Mouse (Mus musculus): ENCODE data around the gene Csnk1g2. TPM values are rescaled to one million over a fixed set of nuclear protein-coding genes. Genes with fewer than 3 reads are reported as not detected.

The Csnk1g2 gene
- polyA plus RNA-seq, 1 experiment from 2014 or later, result 190 TPM

- no peaks in the 10 kb centered on the region for H3K4me1 ChIP-seq
- H3K9me3 ChIP-seq (replicated peaks), result no peaks in the 10 kb centered on the region
- H3K9ac ChIP-seq, result no peak overlapping the region
- no peak overlapping the region for H3K4me2 ChIP-seq (replicated peaks)
- ATAC-seq (ENCODE audit: insufficient number of reproducible peaks, low FRiP score, low TSS enrichment, low read depth), result no peak
- H3K36me3 ChIP-seq, result peaks cover 64% of the 10 kb centered on the region
- WGBS, result 88% methylated on average over 3 of the region's 3 CpGs
- no peak overlapping the region for H3K4me3 ChIP-seq (replicated peaks)
- no peak overlapping the region for H3K27ac ChIP-seq (replicated peaks)
- no peaks in the 10 kb centered on the region for H3K27me3 ChIP-seq
Measured at GRCm38 (mm10) chr10:80686617-80687016, 64.0 kb downstream of the Csnk1g2 start.

GRCm38 (mm10) chr10:80687850-80688249 is 65.2 kb downstream of the Csnk1g2 start:
- Histone ChIP-seq H3K27me3 (no peaks in the 10 kb centered on the region), H3K4me3 (replicated peaks) (no peak overlapping the region), H3K9ac (no peak overlapping the region), H3K9me3 (replicated peaks) (no peaks in the 10 kb centered on the region), H3K36me3 (peaks cover 64% of the 10 kb centered on the region), H3K27ac (replicated peaks) (no peak overlapping the region), H3K4me2 (replicated peaks) (no peak overlapping the region), H3K4me1 (no peaks in the 10 kb centered on the region)
- 0 out of 2 replicates have a peak, but pooled peaks have one; percentile 66 for ATAC-seq (ENCODE audit: insufficient number of reproducible peaks, low FRiP score, low TSS enrichment, low read depth)
- 26% methylated on average over 5 of the region's 5 CpGs for WGBS

Small RNAs within 50 kb of the gene (microRNA-seq; reads per million reads assigned to microRNA genes)
- not detected for gene Mir6912 (ENCODE audit: borderline number of aligned reads)

Other genes with a start within 250 kb of the Csnk1g2 start
- gene Mex3d, start 235.2 kb upstream of the Csnk1g2 start, polyA plus RNA-seq (2015; fragmentation: Nextera tagmentation; extraction: Ambion mirVana), result 7.2 and 8.4 TPM in 2 replicates
- 247 and 250 TPM in 2 replicates for gene Mbd3, start 223.3 kb upstream of the Csnk1g2 start, polyA plus RNA-seq (2015; fragmentation: Nextera tagmentation; extraction: Ambion mirVana)
- gene Uqcr11, start 216.0 kb upstream of the Csnk1g2 start, polyA plus RNA-seq (2015; fragmentation: Nextera tagmentation; extraction: Ambion mirVana), result 659 and 673 TPM in 2 replicates
- 133 and 135 TPM in 2 replicates for gene Tcf3, start 189.2 kb upstream of the Csnk1g2 start, polyA plus RNA-seq (2015; fragmentation: Nextera tagmentation; extraction: Ambion mirVana)
- not detected in 2 replicates for gene Onecut3, start 128.0 kb upstream of the Csnk1g2 start, polyA plus RNA-seq (2015; fragmentation: Nextera tagmentation; extraction: Ambion mirVana)
- gene Atp8b3, start 83.7 kb upstream of the Csnk1g2 start, polyA plus RNA-seq (2015; fragmentation: Nextera tagmentation; extraction: Ambion mirVana), result 0.09 and 0.28 TPM in 2 replicates
- gene Rexo1, start 61.3 kb upstream of the Csnk1g2 start, polyA plus RNA-seq (2015; fragmentation: Nextera tagmentation; extraction: Ambion mirVana), result 25.8 and 27.1 TPM in 2 replicates
- 9.4 and 11.3 TPM in 2 replicates for gene Klf16, start 45.5 kb upstream of the Csnk1g2 start, polyA plus RNA-seq (2015; fragmentation: Nextera tagmentation; extraction: Ambion mirVana)
- 112 and 115 TPM in 2 replicates for gene Abhd17a, start 32.5 kb upstream of the Csnk1g2 start, polyA plus RNA-seq (2015; fragmentation: Nextera tagmentation; extraction: Ambion mirVana)
- gene Scamp4, start 20.0 kb upstream of the Csnk1g2 start, polyA plus RNA-seq (2015; fragmentation: Nextera tagmentation; extraction: Ambion mirVana), result 99.1 and 108 TPM in 2 replicates
- 7.0 and 7.5 TPM in 2 replicates for gene Adat3, start 20.0 kb upstream of the Csnk1g2 start, polyA plus RNA-seq (2015; fragmentation: Nextera tagmentation; extraction: Ambion mirVana)
- 4.8 TPM in 2 replicates for gene Gm49322, start 16.8 kb upstream of the Csnk1g2 start, polyA plus RNA-seq (2015; fragmentation: Nextera tagmentation; extraction: Ambion mirVana)
- gene Btbd2, start 34.2 kb downstream of the Csnk1g2 start, polyA plus RNA-seq (2015; fragmentation: Nextera tagmentation; extraction: Ambion mirVana), result 82.2 and 82.7 TPM in 2 replicates
- gene Mknk2, start 55.3 kb downstream of the Csnk1g2 start, polyA plus RNA-seq (2015; fragmentation: Nextera tagmentation; extraction: Ambion mirVana), result 99.0 and 105 TPM in 2 replicates
- gene Mob3a, start 79.1 kb downstream of the Csnk1g2 start, polyA plus RNA-seq (2015; fragmentation: Nextera tagmentation; extraction: Ambion mirVana), result 48.2 and 51.8 TPM in 2 replicates
- 27.0 and 28.0 TPM in 2 replicates for gene Izumo4, start 79.3 kb downstream of the Csnk1g2 start, polyA plus RNA-seq (2015; fragmentation: Nextera tagmentation; extraction: Ambion mirVana)
- 75.2 and 76.1 TPM in 2 replicates for gene Ap3d1, start 119.4 kb downstream of the Csnk1g2 start, polyA plus RNA-seq (2015; fragmentation: Nextera tagmentation; extraction: Ambion mirVana)
- gene Dot1l, start 132.4 kb downstream of the Csnk1g2 start, polyA plus RNA-seq (2015; fragmentation: Nextera tagmentation; extraction: Ambion mirVana), result 17.1 and 21.7 TPM in 2 replicates
- gene Sf3a2, start 175.4 kb downstream of the Csnk1g2 start, polyA plus RNA-seq (2015; fragmentation: Nextera tagmentation; extraction: Ambion mirVana), result 68.1 and 79.7 TPM in 2 replicates
- 121 and 125 TPM in 2 replicates for gene Plekhj1, start 175.8 kb downstream of the Csnk1g2 start, polyA plus RNA-seq (2015; fragmentation: Nextera tagmentation; extraction: Ambion mirVana)
- 0.09 TPM in 1 of 2 replicates, not detected in the other for gene Amh, start 182.4 kb downstream of the Csnk1g2 start, polyA plus RNA-seq (2015; fragmentation: Nextera tagmentation; extraction: Ambion mirVana)
- gene Jsrp1, start 190.7 kb downstream of the Csnk1g2 start, polyA plus RNA-seq (2015; fragmentation: Nextera tagmentation; extraction: Ambion mirVana), result 10.0 and 13.8 TPM in 2 replicates
- gene Oaz1, start 203.8 kb downstream of the Csnk1g2 start, polyA plus RNA-seq (2015; fragmentation: Nextera tagmentation; extraction: Ambion mirVana), result 1,751 and 1,885 TPM in 2 replicates
- 2.2 and 2.5 TPM in 2 replicates for gene Lingo3, start 221.2 kb downstream of the Csnk1g2 start, polyA plus RNA-seq (2015; fragmentation: Nextera tagmentation; extraction: Ambion mirVana)
- 252 and 265 TPM in 2 replicates for gene Lsm7, start 232.4 kb downstream of the Csnk1g2 start, polyA plus RNA-seq (2015; fragmentation: Nextera tagmentation; extraction: Ambion mirVana)
- gene Sppl2b, start 232.4 kb downstream of the Csnk1g2 start, polyA plus RNA-seq (2015; fragmentation: Nextera tagmentation; extraction: Ambion mirVana), result 51.3 and 60.7 TPM in 2 replicates
- 0.04 and 0.05 TPM in 2 replicates for gene Tmprss9, start 249.0 kb downstream of the Csnk1g2 start, polyA plus RNA-seq (2015; fragmentation: Nextera tagmentation; extraction: Ambion mirVana)